Mouse (Mus musculus): ENCODE measurements at regions not wholly inside any gene's neighbourhood (a gene's known extent, or its start where the extent isn't known, plus 50 kb on each side); places are given as distances from the start of the nearest gene placed in this dataset.

DNA sequence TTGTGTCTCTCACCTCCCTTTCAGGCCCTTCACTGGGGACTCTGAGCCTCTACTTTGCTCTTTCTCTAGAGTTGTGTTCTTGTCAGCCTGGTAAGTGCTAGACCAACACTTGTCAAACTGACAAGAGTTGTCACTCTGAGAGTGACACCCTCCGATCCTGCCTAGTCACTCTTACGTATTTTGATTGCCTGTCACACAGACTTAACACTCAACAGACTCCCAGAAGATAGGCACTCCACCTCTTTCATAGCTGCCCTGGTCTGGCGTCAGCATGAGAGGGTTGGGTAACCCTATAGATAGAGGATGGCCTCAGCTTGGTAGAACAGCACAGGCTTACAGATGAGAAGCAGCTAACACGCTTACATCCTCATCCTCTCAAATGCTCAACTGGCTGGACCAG is 62.0 kb upstream of the Eomes start:
- TF ChIP-seq POLR2A (IDR thresholded peaks at IDR 0.05; ENCODE audit: extremely low read depth, insufficient read depth, low read length) (no peak), CTCF (IDR thresholded peaks at IDR 0.05; ENCODE audit: low read depth, low read length) (no peak)

All from liver, adult 2 months (tissue).